Mouse (Mus musculus) splenic B cell, adult 2 months (primary cell): ENCODE results near the gene Cntnap4.
"Not testable (repeated sequence)": the region's sequence is repeated elsewhere in the genome, so short reads cannot be mapped to it uniquely, and the experiment has no call there.

Experiments
- DNase-seq: peaks from one replicate; pipeline ENCODE4 v3.0.0-alpha.2; 2011; ENCODE audit warnings: low read depth, low spot score
- H3K27me3 ChIP-seq: 2 replicates; pipeline ENCODE4 v1.6.1; 2012; ENCODE audit warnings: mild to moderate bottlenecking, low read length, moderate library complexity, mixed read lengths; ENCODE audit not compliant: control insufficient read depth, poor library complexity, insufficient read depth, severe bottlenecking
- H3K36me3 ChIP-seq: 2 replicates; pipeline ENCODE4 v1.6.1; 2012; ENCODE audit warnings: mild to moderate bottlenecking, low read length, moderate library complexity, mixed read lengths; ENCODE audit not compliant: control insufficient read depth, poor library complexity, insufficient read depth, severe bottlenecking

Cntnap4 gene

GRCm38 (mm10) chr8:112849541-112849940 lies 279.7 kb downstream of the Cntnap4 start:
- not testable (repeated sequence) for DNase-seq, H3K36me3 ChIP-seq, H3K27me3 ChIP-seq

- no peaks in the 10 kb centered on the region for H3K27me3 ChIP-seq
- no peaks in the 10 kb centered on the region for H3K36me3 ChIP-seq
- DNase-seq, result no peak
Observed at GRCm38 (mm10) chr8:112906458-112907112, 336.7 kb downstream of the Cntnap4 start.

GRCm38 (mm10) chr8:112909527-112909926 lies 339.7 kb downstream of the Cntnap4 start:
- no peaks in the 10 kb centered on the region for H3K27me3 ChIP-seq
- no peak for DNase-seq
- H3K36me3 ChIP-seq, result no peaks in the 10 kb centered on the region

GRCm38 (mm10) chr8:112911422-112911821 lies 341.6 kb downstream of the Cntnap4 start:
- no peaks in the 10 kb centered on the region for H3K27me3 ChIP-seq
- DNase-seq, result no peak
- H3K36me3 ChIP-seq, result no peaks in the 10 kb centered on the region

- Histone ChIP-seq H3K27me3 (no peaks in the 10 kb centered on the region), H3K36me3 (no peaks in the 10 kb centered on the region)
- DNase-seq, result no peak
Observed at GRCm38 (mm10) chr8:112922151-112922550, 352.3 kb downstream of the Cntnap4 start.

- Histone ChIP-seq H3K36me3 (no peaks in the 10 kb centered on the region), H3K27me3 (no peaks in the 10 kb centered on the region)
- DNase-seq, result no peak
Observed at GRCm38 (mm10) chr8:112922789-112923188, 352.9 kb downstream of the Cntnap4 start.
